Mouse (Mus musculus): Measurements from ENCODE around the gene Gstt3. TPM values are rescaled to one million over a fixed set of nuclear protein-coding genes. Genes with fewer than 3 reads are reported as not detected.

Gene Gstt3
- total and polyA plus RNA-seq, 3 experiments = 72.3 to 163 (median 109) TPM

DNA sequence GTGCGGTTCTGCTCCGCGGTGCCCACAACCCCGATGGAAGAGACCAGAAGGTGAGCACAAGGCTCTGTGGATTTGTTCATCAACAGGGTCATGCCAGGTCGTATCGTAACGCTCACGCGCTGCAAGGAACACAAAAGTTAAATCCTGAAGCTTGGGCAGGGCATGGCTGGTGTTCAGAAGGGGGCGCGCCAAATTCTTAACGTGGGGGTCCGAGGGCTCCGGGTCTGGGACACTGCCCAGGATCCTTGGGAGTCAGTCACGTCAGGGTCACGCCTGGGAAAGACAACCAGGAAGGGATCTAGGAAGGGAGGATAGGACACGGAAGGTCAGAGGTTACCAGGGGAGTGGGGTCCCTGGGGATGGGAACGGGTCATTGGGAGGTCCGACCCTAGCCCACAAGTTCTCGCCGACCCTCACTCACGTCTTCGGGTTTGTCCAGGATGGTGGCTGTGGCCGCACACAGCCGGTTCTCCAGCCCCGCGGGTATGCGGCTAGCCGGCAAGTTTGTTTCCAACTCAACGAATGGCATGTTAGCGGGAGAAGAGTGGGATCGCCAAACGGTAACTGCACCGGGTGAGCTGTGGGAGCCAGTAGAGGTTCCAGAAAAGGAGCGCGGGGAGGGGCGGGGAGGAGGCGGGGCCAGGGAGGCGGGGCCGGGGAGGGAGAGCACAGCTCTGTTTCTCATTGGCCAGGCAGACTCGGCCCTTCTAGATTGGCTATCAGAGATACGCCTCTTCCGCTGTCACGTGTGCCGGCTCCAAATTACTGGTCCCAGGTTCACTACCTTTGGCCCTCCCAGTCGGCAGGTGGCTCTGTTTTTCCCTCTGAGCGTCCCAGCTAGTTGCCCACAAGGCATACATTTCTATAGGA, 8.2 kb downstream of the Gstt3 start, which contains the start of gene Ddt:
Ddt (minus strand) TSS at position 620 of the 870 bp plus-strand sequence.
- no peaks in the 10 kb centered on the region for H3K27me3 ChIP-seq (replicated peaks)
- peaks cover 14 to 57% of the 10 kb centered on the region in 2 experiments for H3K36me3 ChIP-seq (replicated peaks in 1 of 2; ENCODE audit: control insufficient read depth in 1 of 2, insufficient read depth in 1 of 2, low read length in 1 of 2)
- dilution Hi-C loops (cut with MboI; ENCODE audit: extremely low pct_ligation_motif_present, extremely low pct_unique_long_range_greater_than_20kb, low sequenced_read_pairs) = no loop called here
- peaks cover 3% of the 10 kb centered on the region; the same call in 1 of the 2 replicates for H3K79me2 ChIP-seq (replicated peaks; ENCODE audit: control insufficient read depth, extremely low read depth, insufficient read depth, poor library complexity, severe bottlenecking)
- in situ Hi-C loops (cut with MboI; ENCODE audit: low pct_ligation_motif_present, low pct_unique_long_range_greater_than_20kb, low sequenced_read_pairs) = no loop called here
- peak within 1 kb of the TSS; percentile 71 for H3K9ac ChIP-seq (ENCODE audit: insufficient read depth, low read depth)
- H3K4me2 ChIP-seq (ENCODE audit: insufficient read depth, low read depth, poor library complexity, severe bottlenecking) = peak within 1 kb of the TSS; percentile 74
- peaks cover 3 to 43% of the 10 kb centered on the region in 2 experiments; a peak in 2 of 4 replicates for H3K4me1 ChIP-seq (ENCODE audit: control insufficient read depth in 1 of 2, insufficient read depth in 2 of 2)
- H3K4me3 ChIP-seq (replicated peaks in 1 of 3; ENCODE audit: low read depth in 2 of 3, low read length in 2 of 3, poor library complexity in 1 of 3) = peak within 1 kb of the TSS; percentile 87 to 98 (median 94)
- no peaks in the 10 kb centered on the region for H3K9me3 ChIP-seq (replicated peaks; ENCODE audit: low read length)
- DNase-seq (ENCODE audit: extremely low read depth) = peak; percentile 97
- peak within 1 kb of the TSS; percentile 20; the same call in 1 of the 2 replicates for H3K27ac ChIP-seq (ENCODE audit: insufficient read depth, low read depth)
- TF ChIP-seq MYC (IDR thresholded peaks at IDR 0.05; ENCODE audit: low read depth, low read length) (0 out of 2 replicates have a peak, but pooled peaks have one; percentile 25), IRF4 (IDR thresholded peaks at IDR 0.05; ENCODE audit: low read depth, low read length) (peak; percentile 44; the same call in 1 of the 2 replicates), SMC3 (IDR thresholded peaks at IDR 0.05; ENCODE audit: low read depth, low read length) (peak; percentile 57), USF2 (conservative IDR thresholded peaks at IDR 0.05; ENCODE audit: low read depth, low read length) (peak; percentile 89), TCF12 (IDR thresholded peaks at IDR 0.05; ENCODE audit: low read depth, low read length) (peak; percentile 59), USF1 (IDR thresholded peaks at IDR 0.05; ENCODE audit: low read depth, low read length) (peak; percentile 90), ZC3H11A (IDR thresholded peaks at IDR 0.05; ENCODE audit: low read depth, low read length) (no peak), POLR2AphosphoS2 (IDR thresholded peaks at IDR 0.05; ENCODE audit: low read depth, low read length) (peak; percentile 80; the same call in 1 of the 2 replicates), JUND (conservative IDR thresholded peaks at IDR 0.05; ENCODE audit: low read depth, low read length) (no peak), SIN3A (IDR thresholded peaks at IDR 0.05; ENCODE audit: low read length) (peak; percentile 73; the same call in 1 of the 2 replicates), MAX (IDR thresholded peaks at IDR 0.05; ENCODE audit: low read length) (peak; percentile 71; the same call in 1 of the 2 replicates), NRF1 (IDR thresholded peaks at IDR 0.05; ENCODE audit: low read depth, low read length) (0 out of 2 replicates have a peak, but pooled peaks have one; percentile 9), TBP (conservative IDR thresholded peaks at IDR 0.05; ENCODE audit: low read depth, low read length) (peak; percentile 67; the same call in 1 of the 2 replicates), BHLHE40 (IDR thresholded peaks at IDR 0.05; ENCODE audit: low read depth, low read length) (peak; percentile 84), POLR2A (IDR thresholded peaks at IDR 0.05; ENCODE audit: low read depth, low read length) (peak; percentile 93), CHD1 (IDR thresholded peaks at IDR 0.05; ENCODE audit: low read depth, low read length) (no peak), CHD2 (IDR thresholded peaks at IDR 0.05; ENCODE audit: low read length) (no peak), ZMIZ1 (IDR thresholded peaks at IDR 0.05; ENCODE audit: low read depth, low read length) (peak; percentile 92), HCFC1 (IDR thresholded peaks at IDR 0.05; ENCODE audit: low read depth, low read length) (peak; percentile 70), ZKSCAN1 (IDR thresholded peaks at IDR 0.05; ENCODE audit: borderline replicate concordance, low read depth, low read length) (no peak), CTCF (conservative IDR thresholded peaks at IDR 0.05 in 1 of 2, IDR thresholded peaks at IDR 0.05 in 1 of 2; ENCODE audit: low read depth in 2 of 2, low read length in 2 of 2) (peak in 1 of 2 experiments; percentile 75; a peak in 2 of 4 replicates), RAD21 (IDR thresholded peaks at IDR 0.05; ENCODE audit: low read depth, low read length) (peak; percentile 38), ELF1 (IDR thresholded peaks at IDR 0.05; ENCODE audit: low read depth, low read length) (peak; percentile 59), MXI1 (IDR thresholded peaks at IDR 0.05; ENCODE audit: low read depth, low read length) (peak; percentile 67; the same call in 1 of the 2 replicates), MAFK (IDR thresholded peaks at IDR 0.05; ENCODE audit: insufficient replicate concordance, low read length) (no peak), MAZ (IDR thresholded peaks at IDR 0.05; ENCODE audit: low read depth, low read length) (0 out of 2 replicates have a peak, but pooled peaks have one; percentile 43), NELFE (IDR thresholded peaks at IDR 0.05; ENCODE audit: low read depth, low read length) (peak; percentile 72), ZNF384 (IDR thresholded peaks at IDR 0.05; ENCODE audit: low read depth, low read length) (no peak), RCOR1 (conservative IDR thresholded peaks at IDR 0.05; ENCODE audit: low read depth, low read length) (no peak)
